Mouse (Mus musculus) limb, embryonic 10.5 days (tissue): Measurements from ENCODE around the gene Tmod1. TPM values are rescaled to one million over a fixed set of nuclear protein-coding genes. Genes with fewer than 3 reads are reported as not detected.
A peak's percentile ranks its signal among the peaks of the same experiment; 100 is the strongest.

Source experiments
- DNase-seq: peaks from one replicate; pipeline ENCODE4 v3.0.0-alpha.2; 2017; ENCODE audit warnings: low spot score
- H3K27ac ChIP-seq: fragments of 300-500 bp; sonication (generic); 2 replicates; pipeline ENCODE4 v1.5.1; 2016; ENCODE audit warnings: mild to moderate bottlenecking
- H3K27me3 ChIP-seq: fragments of 300-500 bp; sonication (generic); 2 replicates; pipeline ENCODE4 v1.6.1; 2016; ENCODE audit warnings: low read depth, mild to moderate bottlenecking; ENCODE audit not compliant: poor library complexity, severe bottlenecking
- H3K36me3 ChIP-seq: fragments of 300-500 bp; sonication (generic); 2 replicates; pipeline ENCODE4 v1.6.1; 2016; ENCODE audit warnings: mild to moderate bottlenecking, moderate library complexity
- H3K4me1 ChIP-seq: fragments of 300-500 bp; sonication (generic); 2 replicates; pipeline ENCODE4 v1.6.1; 2016
- H3K4me3 ChIP-seq: fragments of 300-500 bp; sonication (generic); 2 replicates; pipeline ENCODE4 v1.5.1; 2016; ENCODE audit warnings: mild to moderate bottlenecking, moderate library complexity
- H3K9me3 ChIP-seq: fragments of 300-500 bp; sonication (generic); replicated peaks from 2 replicates; pipeline ENCODE4 v1.6.1; 2016; ENCODE audit warnings: mild to moderate bottlenecking
- WGBS: fragments of 180-500 bp; shearing (Covaris S2); methylation state at CpG from one replicate; pipeline ENCODE4 v1.1.7; 2016; 5-methylcytosine and 5-hydroxymethylcytosine counted together
- polyA plus RNA-seq: library from polyadenylated mRNA; unstranded; fragments of >200 nt; fragmentation: Nextera tagmentation; extraction: Ambion mirVana; gene quantifications from 2 replicates; pipeline ENCODE4 v1.2.1, GENCODE M21; 2016

Tmod1 gene
- 2.0 TPM in 2 replicates for polyA plus RNA-seq

DNA sequence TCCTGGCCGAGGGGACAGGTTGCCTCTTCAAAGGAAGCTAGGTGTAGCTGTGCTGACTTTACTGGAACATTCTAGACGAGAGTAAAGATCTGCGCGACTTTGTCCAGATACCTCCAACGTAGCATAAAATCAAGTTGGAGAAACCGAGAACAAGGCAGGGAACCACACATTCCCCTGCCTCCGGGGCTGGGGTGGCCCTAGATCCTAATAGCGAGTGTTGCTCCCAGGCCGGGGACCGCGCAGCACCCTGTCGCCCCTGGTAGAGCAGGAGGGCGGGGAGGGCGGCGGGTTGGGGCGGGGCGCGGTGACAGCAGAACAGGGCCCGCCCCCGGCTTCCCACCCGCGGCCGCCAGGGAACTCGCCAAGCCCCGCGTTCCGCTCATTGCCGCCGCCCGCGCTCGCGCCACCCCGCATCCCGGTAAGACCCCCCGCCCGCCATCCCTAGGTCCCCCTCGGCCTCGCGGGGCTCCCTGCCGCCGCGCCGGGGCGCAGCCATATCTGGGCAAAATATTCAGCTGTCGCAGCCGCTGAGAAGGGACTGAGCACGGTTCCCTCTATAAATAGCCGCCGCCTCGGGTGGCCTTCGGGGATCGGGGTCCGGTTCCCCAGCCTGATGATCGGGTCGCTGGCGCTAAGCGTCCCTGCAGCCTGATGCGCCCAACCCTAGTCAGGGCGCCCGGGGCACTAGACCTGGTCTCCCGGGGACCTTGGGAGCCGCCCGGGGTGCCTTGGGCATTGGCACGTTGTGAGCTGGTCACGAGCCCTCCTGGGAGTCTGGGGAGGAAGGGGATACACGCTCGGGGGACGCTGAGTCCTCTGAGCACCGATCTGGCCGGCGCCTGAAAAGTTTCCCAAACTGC, at the start of gene Tmod1:
TSS of gene Tmod1 (plus strand) at position 44 of the 860 bp plus-strand sequence.
- Histone ChIP-seq H3K4me1 (peaks cover 33% of the 10 kb centered on the region), H3K27me3 (peaks cover 80% of the 10 kb centered on the region), H3K36me3 (no peaks in the 10 kb centered on the region), H3K9me3 (no peaks in the 10 kb centered on the region), H3K4me3 (peak within 1 kb of the TSS; percentile 70), H3K27ac (peak within 1 kb of the TSS; percentile 76)
- DNase-seq, result peak; percentile 68
- under 1% methylated on average over 61 of the region's 72 CpGs for WGBS

GRCm38 (mm10) chr4:45990427-45991135, 48.2 kb upstream of the Tmod1 start:
- WGBS, result 76% methylated on average over 6 of the region's 6 CpGs

DNA sequence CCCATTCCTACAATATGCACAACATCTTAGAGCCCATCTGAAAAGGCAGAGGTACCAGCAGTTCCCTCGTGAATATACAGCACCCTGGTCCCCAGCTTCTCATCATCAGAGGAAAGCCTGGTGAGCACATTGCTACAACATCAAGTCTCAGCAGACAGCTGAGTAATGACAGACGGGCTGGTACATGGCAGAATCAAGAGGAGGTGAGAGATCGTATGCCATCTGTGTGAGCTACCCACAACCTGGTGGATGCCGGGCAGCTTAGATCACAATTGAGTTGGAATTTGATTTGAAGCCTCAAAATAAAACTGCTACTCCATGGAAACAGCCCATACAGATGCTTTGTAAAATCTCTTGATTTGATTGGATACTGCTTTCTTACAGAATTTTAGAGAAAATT, 40.2 kb upstream of the Tmod1 start:
- H3K4me3 ChIP-seq, result no peak overlapping the region
- no peak overlapping the region for H3K27ac ChIP-seq
- no peak for DNase-seq
- H3K27me3 ChIP-seq, result no peaks in the 10 kb centered on the region
- no peaks in the 10 kb centered on the region for H3K9me3 ChIP-seq
- WGBS, result 83% methylated on average over 4 of the region's 4 CpGs
- peaks cover 3% of the 10 kb centered on the region; the same call in 1 of the 2 replicates for H3K4me1 ChIP-seq
- H3K36me3 ChIP-seq, result no peaks in the 10 kb centered on the region

More at GRCm38 (mm10) chr4:45990427-45991135, 48.2 kb upstream of the Tmod1 start:
- H3K9me3 ChIP-seq, result no peaks in the 10 kb centered on the region
- H3K4me1 ChIP-seq, result peaks cover 4% of the 10 kb centered on the region; the same call in 1 of the 2 replicates
- no peak overlapping the region for H3K27ac ChIP-seq
- DNase-seq, result no peak
- no peak overlapping the region for H3K4me3 ChIP-seq
- H3K27me3 ChIP-seq, result no peaks in the 10 kb centered on the region
- H3K36me3 ChIP-seq, result no peaks in the 10 kb centered on the region

GRCm38 (mm10) chr4:46008142-46008793, 30.5 kb upstream of the Tmod1 start:
- 82% methylated on average over 5 of the region's 5 CpGs for WGBS
- Histone ChIP-seq H3K27ac (no peak overlapping the region), H3K27me3 (no peaks in the 10 kb centered on the region)

GRCm38 (mm10) chr4:46011698-46012097, 27.0 kb upstream of the Tmod1 start:
- 93% methylated on average over 2 of the region's 2 CpGs for WGBS
- no peak overlapping the region for H3K4me3 ChIP-seq
- H3K27ac ChIP-seq, result no peak overlapping the region
- no peaks in the 10 kb centered on the region for H3K27me3 ChIP-seq
- H3K9me3 ChIP-seq, result no peaks in the 10 kb centered on the region
- H3K36me3 ChIP-seq, result no peaks in the 10 kb centered on the region
- DNase-seq, result no peak
- no peaks in the 10 kb centered on the region for H3K4me1 ChIP-seq

More at GRCm38 (mm10) chr4:46008142-46008793, 30.5 kb upstream of the Tmod1 start:
- Histone ChIP-seq H3K4me1 (no peaks in the 10 kb centered on the region), H3K9me3 (no peaks in the 10 kb centered on the region), H3K36me3 (no peaks in the 10 kb centered on the region), H3K4me3 (no peak overlapping the region)
- DNase-seq, result no peak

- H3K4me3 ChIP-seq, result no peak overlapping the region
- no peaks in the 10 kb centered on the region for H3K9me3 ChIP-seq
- H3K27ac ChIP-seq, result no peak overlapping the region
- DNase-seq, result no peak
- 79% methylated on average over 1 of the region's 1 CpGs for WGBS
- no peaks in the 10 kb centered on the region for H3K4me1 ChIP-seq
- H3K27me3 ChIP-seq, result no peaks in the 10 kb centered on the region
- H3K36me3 ChIP-seq, result no peaks in the 10 kb centered on the region
Observed at GRCm38 (mm10) chr4:46015605-46016004, 23.1 kb upstream of the Tmod1 start.

GRCm38 (mm10) chr4:46023021-46023481, 15.7 kb upstream of the Tmod1 start:
- no peaks in the 10 kb centered on the region for H3K27me3 ChIP-seq
- WGBS, result 48% methylated on average over 3 of the region's 3 CpGs
- no peak for DNase-seq

DNA sequence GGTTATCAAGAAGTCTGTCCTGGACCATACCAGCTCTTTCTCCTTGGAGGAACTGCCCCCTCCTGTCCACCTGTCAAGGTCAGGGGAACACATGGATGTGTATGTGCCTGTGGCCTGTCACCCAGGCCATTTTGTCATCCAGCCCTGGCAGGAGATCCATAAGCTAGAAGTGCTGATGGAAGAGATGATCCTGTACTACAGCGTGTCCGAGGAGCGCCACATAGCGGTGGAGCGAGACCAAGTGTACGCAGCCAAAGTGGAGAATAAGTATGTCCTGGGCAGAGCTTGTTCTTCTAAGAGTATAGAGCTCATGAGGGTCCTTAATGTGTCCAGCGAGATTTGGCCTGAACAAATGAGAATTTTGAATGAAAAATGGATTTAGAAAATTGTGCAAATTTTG, 12.8 kb upstream of the Tmod1 start:
- Histone ChIP-seq H3K4me3 (no peak overlapping the region), H3K9me3 (no peaks in the 10 kb centered on the region), H3K36me3 (no peaks in the 10 kb centered on the region), H3K4me1 (peaks cover 16% of the 10 kb centered on the region), H3K27ac (no peak overlapping the region), H3K27me3 (no peaks in the 10 kb centered on the region)
- DNase-seq, result peak; percentile 49
- WGBS, result 45% methylated on average over 7 of the region's 7 CpGs

More at GRCm38 (mm10) chr4:46023021-46023481, 15.7 kb upstream of the Tmod1 start:
- H3K4me3 ChIP-seq, result no peak overlapping the region
- no peaks in the 10 kb centered on the region for H3K36me3 ChIP-seq
- no peaks in the 10 kb centered on the region for H3K9me3 ChIP-seq
- H3K4me1 ChIP-seq, result peaks cover 16% of the 10 kb centered on the region
- no peak overlapping the region for H3K27ac ChIP-seq

DNA sequence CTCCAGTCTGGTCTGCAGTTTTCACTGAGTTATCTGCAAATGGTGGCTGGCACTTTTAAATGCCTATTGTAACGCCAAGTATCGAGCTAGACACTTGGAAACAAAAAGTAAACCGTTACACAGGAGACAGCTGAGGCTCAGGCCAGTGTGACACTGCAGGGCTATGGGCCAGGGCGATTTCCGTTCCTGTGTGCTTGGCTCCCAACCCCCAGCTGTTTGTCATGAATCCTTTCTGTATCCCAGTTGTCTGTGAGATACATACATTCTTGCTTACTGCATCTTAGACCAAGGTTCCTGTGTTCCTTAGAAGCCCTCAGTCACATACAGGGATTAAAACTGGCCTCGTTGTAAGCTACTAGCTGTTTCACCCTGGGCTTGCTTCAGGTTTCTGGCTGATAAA, 10.5 kb upstream of the Tmod1 start:
- H3K4me1 ChIP-seq, result peaks cover 7% of the 10 kb centered on the region
- H3K27me3 ChIP-seq, result 0 out of 2 replicates have a peak, but pooled peaks cover 5% of the 10 kb centered on the region
- DNase-seq, result no peak
- H3K9me3 ChIP-seq, result no peaks in the 10 kb centered on the region
- H3K36me3 ChIP-seq, result no peaks in the 10 kb centered on the region
- WGBS, result 80% methylated on average over 6 of the region's 6 CpGs
- no peak overlapping the region for H3K27ac ChIP-seq
- H3K4me3 ChIP-seq, result no peak overlapping the region

GRCm38 (mm10) chr4:46028781-46029180, 10.0 kb upstream of the Tmod1 start:
- 84% methylated on average over 4 of the region's 4 CpGs for WGBS
- no peaks in the 10 kb centered on the region for H3K36me3 ChIP-seq
- DNase-seq, result no peak

GRCm38 (mm10) chr4:46029552-46029951, 9.2 kb upstream of the Tmod1 start:
- 0 out of 2 replicates have a peak, but pooled peaks cover 3% of the 10 kb centered on the region for H3K4me1 ChIP-seq
- DNase-seq, result peak; percentile 59
- H3K27me3 ChIP-seq, result 0 out of 2 replicates have a peak, but pooled peaks cover 5% of the 10 kb centered on the region
- WGBS, result 55% methylated on average over 9 of the region's 9 CpGs
- H3K4me3 ChIP-seq, result no peak overlapping the region
- H3K36me3 ChIP-seq, result no peaks in the 10 kb centered on the region
- no peaks in the 10 kb centered on the region for H3K9me3 ChIP-seq
- H3K27ac ChIP-seq, result no peak overlapping the region

More at GRCm38 (mm10) chr4:46028781-46029180, 10.0 kb upstream of the Tmod1 start:
- Histone ChIP-seq H3K27ac (no peak overlapping the region), H3K4me3 (no peak overlapping the region), H3K27me3 (0 out of 2 replicates have a peak, but pooled peaks cover 5% of the 10 kb centered on the region), H3K9me3 (no peaks in the 10 kb centered on the region), H3K4me1 (peaks cover 6% of the 10 kb centered on the region; the same call in 1 of the 2 replicates)

- H3K27me3 ChIP-seq, result peaks cover 24% of the 10 kb centered on the region
- no peaks in the 10 kb centered on the region for H3K36me3 ChIP-seq
- no peak for DNase-seq
- no peaks in the 10 kb centered on the region for H3K4me1 ChIP-seq
- no peaks in the 10 kb centered on the region for H3K9me3 ChIP-seq
- WGBS, result 71% methylated on average over 9 of the region's 9 CpGs
- no peak overlapping the region for H3K4me3 ChIP-seq
- H3K27ac ChIP-seq, result no peak overlapping the region
Observed at GRCm38 (mm10) chr4:46032448-46032847, 6.3 kb upstream of the Tmod1 start.
